Mouse (Mus musculus) MEL (cell line): ENCODE data around the gene Gm11172. TPM values are rescaled to one million over a fixed set of nuclear protein-coding genes. Genes with fewer than 3 reads are reported as not detected.

ENCODE experiments used
- DNase-seq: peaks from one replicate; pipeline ENCODE4 v3.0.0; 2011; ENCODE audit warnings: low read depth, low spot score
- H3K27ac ChIP-seq: 2 replicates; pipeline ENCODE4 v1.5.1; 2012; ENCODE audit warnings: low read depth, mild to moderate bottlenecking, control low read depth, low read length, moderate library complexity; ENCODE audit not compliant: control insufficient read depth
- H3K27me3 ChIP-seq, 2 experiments: fragments of 150-350 bp in 1 of 2; sonication (generic) in 1 of 2; 2 replicates each; pipeline ENCODE4 v1.6.1; 2012; ENCODE audit warnings: low read length in 2 of 2, mild to moderate bottlenecking in 2 of 2, improper control_type of control experiment in 1 of 2, moderate library complexity in 1 of 2; ENCODE audit not compliant: insufficient read depth in 2 of 2, control insufficient read depth in 1 of 2
- H3K36me3 ChIP-seq, 2 experiments: 2 replicates each; pipeline ENCODE4 v1.6.1; 2012 to 2014; ENCODE audit warnings: low read length in 2 of 2, improper control_type of control experiment in 1 of 2, inconsistent platforms in 1 of 2, mild to moderate bottlenecking in 1 of 2; ENCODE audit not compliant: insufficient read depth in 2 of 2, control insufficient read depth in 1 of 2
- H3K4me1 ChIP-seq, 2 experiments: fragments of 150-350 bp in 1 of 2; sonication (generic) in 1 of 2; 2 replicates each; pipeline ENCODE4 v1.6.1; 2012; ENCODE audit warnings: low read length in 2 of 2, improper control_type of control experiment in 1 of 2, mild to moderate bottlenecking in 1 of 2; ENCODE audit not compliant: insufficient read depth in 2 of 2, control insufficient read depth in 1 of 2
- H3K4me3 ChIP-seq, 2 experiments: fragments of 150-350 bp in 1 of 2; sonication (generic) in 1 of 2; 2 replicates each; pipeline ENCODE4 v1.5.1; 2012; ENCODE audit warnings: low read depth in 2 of 2, low read length in 2 of 2, mild to moderate bottlenecking in 2 of 2, moderate library complexity in 2 of 2, control low read depth in 1 of 2, improper control_type of control experiment in 1 of 2; ENCODE audit not compliant: control insufficient read depth in 1 of 2, insufficient read depth in 1 of 2
- H3K79me2 ChIP-seq: 2 replicates; pipeline ENCODE4 v1.6.1; 2012; ENCODE audit warnings: mild to moderate bottlenecking, low read length, moderate library complexity; ENCODE audit not compliant: control insufficient read depth, poor library complexity, insufficient read depth
- H3K9ac ChIP-seq: 2 replicates; pipeline ENCODE4 v1.6.1; 2012; ENCODE audit warnings: low read depth, mild to moderate bottlenecking, control low read depth, low read length, moderate library complexity; ENCODE audit not compliant: control insufficient read depth, poor library complexity, severe bottlenecking
- H3K9me3 ChIP-seq: fragments of 150-350 bp; sonication (generic); replicated peaks from 2 replicates; pipeline ENCODE4 v1.6.1; 2012; ENCODE audit warnings: mild to moderate bottlenecking, low read length, improper control_type of control experiment, moderate library complexity; ENCODE audit not compliant: insufficient read depth
- CHD1 ChIP-seq: IDR thresholded peaks from 2 replicates; pipeline ENCODE4 v1.6.1; 2012; ENCODE audit warnings: low read depth, mild to moderate bottlenecking, inconsistent platforms, low read length, improper control_type of control experiment
- CHD2 ChIP-seq: IDR thresholded peaks from 2 replicates; pipeline ENCODE4 v1.6.1; 2011; ENCODE audit warnings: low read length, improper control_type of control experiment
- ELF1 ChIP-seq: IDR thresholded peaks from 2 replicates; pipeline ENCODE4 v1.6.1; 2014; ENCODE audit warnings: low read depth, mild to moderate bottlenecking, inconsistent platforms, low read length, improper control_type of control experiment, moderate library complexity
- HCFC1 ChIP-seq: IDR thresholded peaks from 2 replicates; pipeline ENCODE4 v1.6.1; 2012; ENCODE audit warnings: low read depth, mild to moderate bottlenecking, inconsistent platforms, low read length, improper control_type of control experiment, moderate library complexity
- KAT2A ChIP-seq: conservative IDR thresholded peaks from 2 replicates; pipeline ENCODE4 v1.6.1; 2012; ENCODE audit warnings: low read depth, low read length, improper control_type of control experiment, inconsistent platforms
- MAZ ChIP-seq: IDR thresholded peaks from 2 replicates; pipeline ENCODE4 v1.6.1; 2012; ENCODE audit warnings: low read depth, mild to moderate bottlenecking, inconsistent platforms, low read length, improper control_type of control experiment
- MYC ChIP-seq: IDR thresholded peaks from 2 replicates; pipeline ENCODE4 v1.6.1; 2011; ENCODE audit warnings: low read depth, mild to moderate bottlenecking, low read length, improper control_type of control experiment, moderate library complexity
- NELFE ChIP-seq: IDR thresholded peaks from 2 replicates; pipeline ENCODE4 v1.6.1; 2011; ENCODE audit warnings: low read depth, low read length, improper control_type of control experiment
- POLR2AphosphoS5 ChIP-seq: IDR thresholded peaks from 2 replicates; pipeline ENCODE4 v1.6.1; 2012; ENCODE audit warnings: low read depth, borderline replicate concordance, mild to moderate bottlenecking, inconsistent platforms, low read length, moderate library complexity, mixed read lengths
- TBP ChIP-seq: IDR thresholded peaks from 2 replicates; pipeline ENCODE4 v1.8.0; 2011; ENCODE audit warnings: low read depth, low read length, improper control_type of control experiment
- USF1 ChIP-seq: IDR thresholded peaks from 2 replicates; pipeline ENCODE4 v1.6.1; 2014; ENCODE audit warnings: low read depth, mild to moderate bottlenecking, inconsistent platforms, low read length, improper control_type of control experiment, moderate library complexity
- ZKSCAN1 ChIP-seq: IDR thresholded peaks from 2 replicates; pipeline ENCODE4 v1.6.1; 2012; ENCODE audit warnings: low read depth, mild to moderate bottlenecking, inconsistent platforms, low read length, improper control_type of control experiment, moderate library complexity
- ZMIZ1 ChIP-seq: IDR thresholded peaks from 2 replicates; pipeline ENCODE4 v1.6.1; 2012; ENCODE audit warnings: low read depth, mild to moderate bottlenecking, inconsistent platforms, low read length, improper control_type of control experiment, moderate library complexity
- polyA plus RNA-seq, 2 experiments: library from polyadenylated mRNA; stranded (reverse) in 1 of 2; unstranded in 1 of 2; fragments of >175 nt in 1 of 2; fragments of >200 nt in 1 of 2; gene quantifications; 2 replicates each; pipeline versions ENCODE4 v1.2.1 to v1.2.4; 2012; ENCODE audit warnings: low replicate concordance in 2 of 2, low read depth in 1 of 2; ENCODE audit not compliant: insufficient read length in 2 of 2, insufficient read depth in 1 of 2, missing spikeins in 1 of 2
- total RNA-seq: library from RNA; depleted of rRNA; stranded (reverse); fragments of 300-350 nt; gene quantifications from 2 replicates; pipeline ENCODE4 v1.2.3, GENCODE M21; 2012

Gene Gm11172
- total and polyA plus RNA-seq, 3 experiments: not detected

DNA sequence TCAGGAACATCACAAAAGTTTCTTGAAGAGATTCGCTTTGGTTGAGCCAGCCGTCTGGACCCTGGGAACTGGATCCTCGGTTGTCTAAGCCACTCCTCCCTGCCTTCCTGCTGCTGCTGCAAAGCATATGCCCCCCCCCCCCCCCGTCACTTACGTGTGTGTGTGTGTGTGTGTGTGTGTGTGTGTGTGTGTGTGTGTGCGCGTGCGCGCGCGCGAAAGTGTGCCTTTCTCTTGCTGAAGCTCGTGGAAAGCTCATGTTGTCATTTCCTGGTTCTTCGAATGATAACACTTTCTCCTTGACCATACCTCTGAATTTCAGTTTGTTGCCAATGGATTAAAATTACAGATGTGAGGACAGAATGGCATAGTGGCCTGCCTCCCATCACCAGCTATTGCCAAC, 27.3 kb downstream of the Gm11172 start:
- DNase-seq: no peak
- TF ChIP-seq CHD2: no peak
- Histone ChIP-seq H3K79me2 (no peaks in the 10 kb centered on the region; the same call in 1 of the 2 replicates), H3K27ac (no peak overlapping the region), H3K36me3 (peaks cover 0 to 6% of the 10 kb centered on the region in 2 experiments; a peak in 1 of 4 replicates), H3K9ac (no peak overlapping the region), H3K4me3 (no peak overlapping the region), H3K9me3 (no peaks in the 10 kb centered on the region), H3K27me3 (no peaks in the 10 kb centered on the region), H3K4me1 (peaks cover 0 to 19% of the 10 kb centered on the region in 2 experiments; a peak in 2 of 4 replicates)

DNA sequence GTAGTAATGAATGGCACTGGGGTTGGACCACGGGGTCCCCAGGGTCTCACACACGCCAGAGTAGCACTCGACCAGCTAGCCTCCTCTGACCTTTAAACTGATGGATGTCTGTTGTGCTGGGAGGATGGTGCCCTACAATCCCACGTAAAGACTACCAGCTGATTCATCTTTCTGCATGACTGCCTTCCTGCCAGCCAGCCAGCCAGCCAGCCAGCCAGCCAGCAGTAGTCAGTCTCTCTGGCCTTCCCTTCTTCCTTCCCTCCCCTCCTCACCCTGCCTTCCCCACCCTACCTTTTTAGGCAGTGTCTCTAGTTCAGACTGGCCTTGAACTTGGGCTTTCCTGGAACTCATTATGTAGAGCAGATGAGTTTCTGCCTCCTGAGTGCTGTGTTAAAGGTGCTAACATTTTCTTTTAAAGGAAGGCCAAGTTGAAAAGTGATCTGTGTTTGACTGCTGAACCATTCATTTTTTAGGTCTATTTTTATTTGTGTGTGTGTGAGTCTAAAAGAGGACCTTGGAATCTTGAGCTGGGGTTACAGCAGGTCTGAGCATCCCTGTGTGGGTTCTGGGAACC, 29.7 kb downstream of the Gm11172 start:
- no peaks in the 10 kb centered on the region for H3K79me2 ChIP-seq
- no peak overlapping the region for H3K4me3 ChIP-seq
- H3K4me1 ChIP-seq: peaks cover 0 to 15% of the 10 kb centered on the region in 2 experiments; a peak in 2 of 4 replicates
- H3K36me3 ChIP-seq: 0 out of 4 replicates have a peak, but pooled peaks cover 0 to 3% of the 10 kb centered on the region in 2 experiments
- H3K9ac ChIP-seq: no peak overlapping the region
- no peaks in the 10 kb centered on the region for H3K9me3 ChIP-seq
- TF ChIP-seq KAT2A (no peak), HCFC1 (no peak), ZKSCAN1 (no peak), USF1 (no peak), NELFE (no peak), TBP (no peak), ZMIZ1 (no peak), MYC (no peak), CHD1 (no peak), POLR2AphosphoS5 (no peak), MAZ (no peak), ELF1 (no peak)
- TF ChIP-seq, all 39 proteins: peak for 0
- no peak for DNase-seq
- H3K27me3 ChIP-seq: no peaks in the 10 kb centered on the region
- H3K27ac ChIP-seq: no peak overlapping the region
